Comparison of ENCODE assay signal across 10 mouse cellular contexts in the genomic region with DNA sequence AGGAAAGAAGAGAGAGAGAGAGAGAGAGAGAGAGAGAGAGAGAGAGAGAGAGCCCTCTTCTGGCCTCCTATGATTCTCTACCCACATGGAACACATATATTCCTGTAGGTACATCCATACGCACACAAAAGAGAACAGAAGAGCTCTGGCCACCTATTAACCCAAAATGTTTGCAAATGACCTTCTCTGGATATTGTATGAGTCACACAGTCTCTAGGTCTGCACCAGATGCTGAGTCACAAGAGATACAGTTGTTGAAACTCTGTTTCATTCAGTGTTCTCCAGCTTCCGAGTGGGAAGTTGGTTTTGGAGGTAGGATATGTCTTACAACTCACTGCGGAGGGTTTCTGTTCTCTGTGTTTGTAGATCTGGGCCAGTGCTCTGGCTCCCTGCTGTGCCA.
"Had no signal": no experiment of that assay in that cellular context is flagged by ENCODE, and none has a peak within 500 bp of the region (broad histone marks: within the 10 kb centered on the region; RNA-seq: fewer than 3 reads in every experiment).

No protein-coding gene starts in this region.

- DNase-seq: kidney, adult 8-10 months; kidney, postnatal 25 days; right cerebral cortex, adult 18-20 months; right cerebral cortex, postnatal 25 days; thymus, postnatal 36 days had no signal

- H3K4me3 ChIP-seq: limb, embryonic 10.5 days; liver, embryonic 15.5 days; lung, embryonic 15.5 days; midbrain, embryonic 13.5 days; neural tube, embryonic 15.5 days had no signal

- H3K27ac ChIP-seq: limb, embryonic 10.5 days; liver, embryonic 15.5 days; lung, embryonic 15.5 days; midbrain, embryonic 13.5 days; neural tube, embryonic 15.5 days had no signal
